Mouse (Mus musculus): ENCODE measurements around the gene Slc27a1. TPM values are rescaled to one million over a fixed set of nuclear protein-coding genes. Genes with fewer than 3 reads are reported as not detected.
"Not testable (repeated sequence)": the region's sequence is repeated elsewhere in the genome, so short reads cannot be mapped to it uniquely, and the experiment has no call there.

Slc27a1 gene
- polyA plus RNA-seq, 1 experiment from 2014 or later, result 70.0 TPM

DNA sequence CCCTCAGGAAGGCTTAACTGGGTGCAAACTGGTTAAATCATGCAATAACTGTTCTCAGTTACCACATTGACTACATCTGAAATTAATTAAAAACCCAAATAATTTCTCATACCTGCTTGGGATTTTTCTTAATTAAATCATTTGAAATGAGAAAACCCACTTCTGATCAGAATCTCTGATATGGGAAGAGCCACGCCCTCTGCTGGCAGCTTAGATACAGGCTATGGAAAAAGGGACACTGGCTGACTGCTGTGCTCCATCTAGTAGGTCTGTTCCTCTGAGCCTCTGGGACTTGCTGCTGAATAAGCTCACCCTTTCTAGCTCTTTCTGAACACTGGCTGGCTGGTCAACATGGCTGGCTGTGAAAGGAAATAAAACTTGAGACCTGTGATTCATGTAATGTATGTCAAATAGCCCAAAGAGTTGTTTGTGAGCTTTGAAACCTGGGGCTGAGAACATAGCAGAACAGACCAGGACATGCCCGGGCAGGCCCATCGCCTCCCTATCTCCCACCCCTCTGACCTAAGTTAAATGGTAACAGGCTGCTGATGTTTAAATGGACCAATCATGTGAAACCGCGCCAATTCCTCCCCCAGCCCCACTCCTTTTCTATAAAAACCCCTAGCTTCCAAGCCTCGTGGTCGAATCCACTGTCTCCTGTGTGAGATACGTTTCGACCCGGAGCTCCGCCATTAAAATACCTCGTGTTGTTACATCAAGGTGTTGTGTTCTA, 37.8 kb upstream of the Slc27a1 start:
- WGBS, result 75% methylated on average over 5 of the region's 12 CpGs
- H3K4me2 ChIP-seq (ENCODE audit: low read depth, low read length); H3K9ac ChIP-seq (replicated peaks; ENCODE audit: low read depth, low read length); ATAC-seq (ENCODE audit: low read depth); H3K27me3 ChIP-seq (ENCODE audit: control insufficient read depth, insufficient read depth, low read length); H3K4me1 ChIP-seq (ENCODE audit: control insufficient read depth, insufficient read depth, low read length); H3K4me3 ChIP-seq (ENCODE audit: low read depth, low read length); H3K9me3 ChIP-seq (ENCODE audit: control insufficient read depth, low read length); H3K36me3 ChIP-seq (ENCODE audit: control insufficient read depth, insufficient read depth, low read length); H3K27ac ChIP-seq (ENCODE audit: low read depth, low read length): not testable (repeated sequence)

DNA sequence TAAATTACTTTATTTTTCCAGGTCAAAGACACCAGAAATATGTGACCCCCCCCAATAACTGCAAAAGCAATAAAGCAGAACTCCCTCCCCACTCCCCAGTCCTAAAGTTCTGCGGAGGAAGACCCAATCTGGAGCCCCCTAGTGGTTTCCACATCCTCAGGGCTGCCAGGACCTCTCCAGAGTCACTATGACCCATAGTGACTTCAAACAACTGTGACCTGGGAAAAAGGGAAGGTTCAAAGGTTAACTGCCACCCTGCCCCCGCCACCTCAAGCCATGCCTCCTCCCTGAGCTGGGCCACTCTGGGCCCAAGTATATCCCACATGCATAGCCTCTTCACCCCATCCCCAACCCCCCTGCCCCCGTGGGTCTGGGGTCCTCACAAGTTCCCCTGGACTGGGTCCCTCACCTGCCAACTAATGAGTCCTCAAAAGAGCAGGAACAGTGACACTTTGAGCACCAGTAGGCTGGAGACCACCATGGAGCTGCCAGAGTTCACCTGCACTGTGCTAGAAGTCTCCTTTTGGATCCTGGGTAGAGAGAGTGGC, 34.3 kb upstream of the Slc27a1 start:
- Histone ChIP-seq H3K9ac (replicated peaks; ENCODE audit: low read depth, low read length) (no peak overlapping the region), H3K4me1 (ENCODE audit: control insufficient read depth, insufficient read depth, low read length) (no peaks in the 10 kb centered on the region), H3K9me3 (ENCODE audit: control insufficient read depth, low read length) (no peaks in the 10 kb centered on the region), H3K36me3 (ENCODE audit: control insufficient read depth, insufficient read depth, low read length) (no peaks in the 10 kb centered on the region), H3K27ac (ENCODE audit: low read depth, low read length) (no peak overlapping the region), H3K27me3 (ENCODE audit: control insufficient read depth, insufficient read depth, low read length) (peaks cover 5% of the 10 kb centered on the region), H3K4me2 (ENCODE audit: low read depth, low read length) (no peak overlapping the region), H3K4me3 (ENCODE audit: low read depth, low read length) (no peak overlapping the region)
- no peak for ATAC-seq (ENCODE audit: low read depth)
- WGBS, result 38% methylated on average over 3 of the region's 3 CpGs

DNA sequence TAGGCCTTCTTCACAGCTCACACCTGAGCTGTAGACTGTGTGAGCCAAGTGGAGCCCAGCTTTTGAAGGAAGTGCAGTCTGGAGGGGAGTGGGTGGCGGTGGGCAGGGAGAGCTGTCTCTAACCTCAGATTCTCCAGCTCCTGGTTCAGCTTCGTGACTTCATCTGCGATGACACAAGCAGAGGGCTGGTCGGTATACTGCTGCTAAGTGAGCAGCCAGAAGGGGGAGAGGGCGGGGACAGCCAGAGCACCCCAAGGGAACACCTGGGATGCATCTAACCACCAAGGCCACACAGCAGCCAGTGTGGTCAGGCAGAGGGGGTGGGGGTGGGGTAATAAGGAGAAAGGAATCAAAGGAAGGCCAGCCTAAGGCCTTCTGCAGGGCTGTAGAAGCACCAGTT, 33.0 kb upstream of the Slc27a1 start:
- Histone ChIP-seq H3K4me2 (ENCODE audit: low read depth, low read length) (no peak overlapping the region), H3K4me3 (ENCODE audit: low read depth, low read length) (no peak overlapping the region), H3K27me3 (ENCODE audit: control insufficient read depth, insufficient read depth, low read length) (peaks cover 5% of the 10 kb centered on the region), H3K9ac (replicated peaks; ENCODE audit: low read depth, low read length) (no peak overlapping the region), H3K36me3 (ENCODE audit: control insufficient read depth, insufficient read depth, low read length) (no peaks in the 10 kb centered on the region), H3K27ac (ENCODE audit: low read depth, low read length) (no peak overlapping the region), H3K9me3 (ENCODE audit: control insufficient read depth, low read length) (no peaks in the 10 kb centered on the region), H3K4me1 (ENCODE audit: control insufficient read depth, insufficient read depth, low read length) (no peaks in the 10 kb centered on the region)
- ATAC-seq (ENCODE audit: low read depth), result no peak
- WGBS, result 67% methylated on average over 5 of the region's 5 CpGs

DNA sequence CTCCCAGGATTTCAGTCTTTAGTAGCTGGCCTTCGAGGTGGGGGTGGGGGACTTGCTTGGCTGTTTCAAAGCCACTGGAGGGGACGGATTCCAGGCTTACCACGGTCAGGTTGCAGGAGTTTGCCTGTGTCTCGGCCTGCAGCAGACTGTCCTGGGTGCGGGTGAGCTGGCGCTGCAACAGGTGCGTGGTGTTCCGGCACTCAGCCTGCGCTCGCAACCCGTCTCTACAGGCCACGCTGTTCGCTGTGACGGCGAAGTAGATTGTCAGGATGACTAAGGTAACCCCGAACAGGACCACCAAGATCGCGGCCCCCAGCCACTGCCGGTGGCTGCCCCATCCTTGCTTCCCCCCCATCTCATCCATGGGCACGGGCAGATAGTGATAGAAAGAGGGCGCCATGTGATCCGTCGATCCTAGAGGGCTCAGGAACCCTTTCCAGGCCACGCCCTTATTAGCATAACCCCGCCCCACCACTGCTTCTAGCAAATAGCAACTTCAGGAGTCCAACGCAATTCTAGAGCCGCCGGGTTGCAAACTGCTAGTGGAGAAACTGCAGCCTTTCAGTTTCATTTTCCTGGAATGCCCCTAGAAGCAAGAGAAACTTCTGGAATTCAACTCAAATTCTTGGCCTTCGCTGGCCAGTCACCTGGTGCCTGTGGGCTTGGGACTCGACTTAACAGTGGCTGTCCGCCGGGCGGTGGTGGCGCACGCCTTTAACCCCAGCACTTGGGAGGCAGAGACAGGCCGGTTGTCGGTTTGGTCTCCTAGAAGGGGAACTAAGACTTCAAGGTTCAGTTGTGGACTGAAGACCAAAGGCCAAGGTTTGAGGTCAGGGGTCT, 31.4 kb upstream of the Slc27a1 start, which contains the start of gene Bst2:
Bst2 (minus strand) TSS at position 429 of the 840 bp plus-strand sequence.
- ATAC-seq (ENCODE audit: low read depth), result peak; percentile 25; the same call in 1 of the 2 replicates
- 3% methylated on average over 37 of the region's 37 CpGs for WGBS
- H3K4me3 ChIP-seq (ENCODE audit: low read depth, low read length), result peak within 1 kb of the TSS; percentile 19; the same call in 1 of the 2 replicates
- no peak within 1 kb of the TSS for H3K27ac ChIP-seq (ENCODE audit: low read depth, low read length)
- H3K36me3 ChIP-seq (ENCODE audit: control insufficient read depth, insufficient read depth, low read length), result no peaks in the 10 kb centered on the region
- H3K4me2 ChIP-seq (ENCODE audit: low read depth, low read length), result peak within 1 kb of the TSS; percentile 43
- H3K27me3 ChIP-seq (ENCODE audit: control insufficient read depth, insufficient read depth, low read length), result peaks cover 5% of the 10 kb centered on the region
- H3K9me3 ChIP-seq (ENCODE audit: control insufficient read depth, low read length), result no peaks in the 10 kb centered on the region
- H3K4me1 ChIP-seq (ENCODE audit: control insufficient read depth, insufficient read depth, low read length), result no peaks in the 10 kb centered on the region
- no peak within 1 kb of the TSS for H3K9ac ChIP-seq (replicated peaks; ENCODE audit: low read depth, low read length)

DNA sequence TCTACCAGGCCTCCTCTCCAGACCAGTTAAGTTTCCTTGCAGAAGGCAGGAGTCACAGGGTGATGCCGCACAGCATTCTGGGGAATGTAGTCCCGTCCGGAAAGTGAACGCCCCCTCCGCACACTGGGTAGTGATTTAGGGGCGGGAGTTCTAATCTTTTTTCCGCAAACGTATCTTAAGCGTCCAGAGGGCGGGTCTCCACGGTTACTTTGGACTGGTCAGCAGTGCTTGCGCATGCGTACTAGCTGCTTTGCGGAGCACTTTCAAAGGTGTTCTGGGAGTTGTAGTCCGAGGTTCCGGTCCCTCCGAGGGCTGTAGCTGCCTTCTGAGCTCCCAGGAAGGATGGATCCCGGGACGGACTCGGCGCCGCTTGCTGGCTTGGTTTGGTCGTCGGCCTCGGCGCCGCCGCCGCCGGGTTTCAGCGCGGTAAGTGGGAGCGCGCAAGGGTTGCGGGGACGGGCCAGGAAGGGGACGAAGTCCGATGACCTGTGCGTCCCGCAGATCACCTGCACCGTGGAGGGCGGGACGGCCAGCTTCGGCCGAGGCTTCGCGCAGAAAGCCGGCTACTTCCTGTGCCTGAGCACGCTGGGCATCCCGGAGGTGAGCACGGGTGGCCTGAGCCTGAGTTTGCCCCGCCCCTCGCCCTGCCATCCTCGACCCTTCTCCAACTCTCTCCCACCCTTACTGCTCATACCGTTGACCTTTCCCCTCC, 25.9 kb upstream of the Slc27a1 start, which contains the start of gene Mvb12a:
Mvb12a (plus strand) TSS at position 291 of the 712 bp plus-strand sequence.
- H3K27me3 ChIP-seq (ENCODE audit: control insufficient read depth, insufficient read depth, low read length), result no peaks in the 10 kb centered on the region
- H3K4me3 ChIP-seq (ENCODE audit: low read depth, low read length), result peak within 1 kb of the TSS; percentile 57
- WGBS, result under 1% methylated on average over 55 of the region's 55 CpGs
- peak within 1 kb of the TSS; percentile 91 for H3K4me2 ChIP-seq (ENCODE audit: low read depth, low read length)
- peak within 1 kb of the TSS; percentile 71 for H3K9ac ChIP-seq (replicated peaks; ENCODE audit: low read depth, low read length)
- H3K36me3 ChIP-seq (ENCODE audit: control insufficient read depth, insufficient read depth, low read length), result peaks cover 9% of the 10 kb centered on the region; the same call in 1 of the 2 replicates
- peak; percentile 96 for ATAC-seq (ENCODE audit: low read depth)
- H3K9me3 ChIP-seq (ENCODE audit: control insufficient read depth, low read length), result no peaks in the 10 kb centered on the region
- peak within 1 kb of the TSS; percentile 44; the same call in 1 of the 2 replicates for H3K27ac ChIP-seq (ENCODE audit: low read depth, low read length)
- peaks cover 4% of the 10 kb centered on the region; the same call in 1 of the 2 replicates for H3K4me1 ChIP-seq (ENCODE audit: control insufficient read depth, insufficient read depth, low read length)

DNA sequence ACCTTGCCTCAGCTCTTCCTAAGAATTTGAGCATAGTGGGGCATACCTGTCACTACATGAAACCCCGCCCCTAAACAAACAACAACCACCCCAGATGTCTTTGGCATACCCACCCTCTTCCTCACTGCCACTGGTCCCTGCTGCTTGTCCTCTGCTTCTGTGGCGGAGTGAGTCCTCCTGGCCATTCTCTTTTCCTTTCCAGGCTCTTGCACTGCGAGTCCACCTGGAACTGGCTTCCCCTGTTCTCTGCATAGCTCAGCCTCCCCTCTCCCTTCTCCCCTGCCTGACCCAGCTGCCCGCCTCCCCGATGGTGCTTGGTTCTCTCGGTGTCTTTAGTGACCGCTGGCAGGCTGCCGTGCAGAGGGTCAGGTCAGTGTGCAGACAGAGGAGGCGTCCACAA, 24.9 kb upstream of the Slc27a1 start:
- H3K4me2 ChIP-seq (ENCODE audit: low read depth, low read length), result peak overlapping the region; percentile 91
- WGBS, result 85% methylated on average over 9 of the region's 9 CpGs
- H3K9me3 ChIP-seq (ENCODE audit: control insufficient read depth, low read length), result no peaks in the 10 kb centered on the region
- H3K36me3 ChIP-seq (ENCODE audit: control insufficient read depth, insufficient read depth, low read length), result peaks cover 13% of the 10 kb centered on the region; the same call in 1 of the 2 replicates
- H3K27ac ChIP-seq (ENCODE audit: low read depth, low read length), result no peak overlapping the region
- no peak overlapping the region for H3K9ac ChIP-seq (replicated peaks; ENCODE audit: low read depth, low read length)
- peak overlapping the region; percentile 57 for H3K4me3 ChIP-seq (ENCODE audit: low read depth, low read length)
- H3K4me1 ChIP-seq (ENCODE audit: control insufficient read depth, insufficient read depth, low read length), result peaks cover 4% of the 10 kb centered on the region; the same call in 1 of the 2 replicates
- no peaks in the 10 kb centered on the region for H3K27me3 ChIP-seq (ENCODE audit: control insufficient read depth, insufficient read depth, low read length)
- ATAC-seq (ENCODE audit: low read depth), result no peak

DNA sequence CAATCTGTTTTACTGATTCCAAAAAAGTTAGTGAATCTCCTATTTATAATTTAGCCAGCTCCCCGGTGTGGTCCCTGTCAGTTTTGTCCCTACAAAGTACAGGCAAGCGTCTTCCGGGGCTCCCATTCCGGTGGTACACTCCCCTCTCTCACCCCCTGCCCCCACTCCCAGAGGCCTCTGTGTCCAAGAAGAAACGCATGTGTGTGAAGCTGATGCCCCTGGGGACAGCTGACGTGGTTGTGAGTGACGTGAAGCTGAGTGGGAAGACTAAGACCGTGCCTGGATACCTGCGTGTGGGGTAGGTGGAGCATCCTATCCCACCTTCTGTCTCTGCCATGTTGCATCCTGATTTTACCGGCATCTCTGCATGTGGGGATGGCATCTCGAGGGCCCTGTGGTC, 23.6 kb upstream of the Slc27a1 start:
- no peak overlapping the region for H3K4me2 ChIP-seq (ENCODE audit: low read depth, low read length)
- peaks cover 4% of the 10 kb centered on the region; the same call in 1 of the 2 replicates for H3K4me1 ChIP-seq (ENCODE audit: control insufficient read depth, insufficient read depth, low read length)
- ATAC-seq (ENCODE audit: low read depth), result no peak
- WGBS, result 93% methylated on average over 11 of the region's 11 CpGs
- peaks cover 14% of the 10 kb centered on the region; the same call in 1 of the 2 replicates for H3K36me3 ChIP-seq (ENCODE audit: control insufficient read depth, insufficient read depth, low read length)
- no peak overlapping the region for H3K27ac ChIP-seq (ENCODE audit: low read depth, low read length)
- H3K9ac ChIP-seq (replicated peaks; ENCODE audit: low read depth, low read length), result no peak overlapping the region
- H3K4me3 ChIP-seq (ENCODE audit: low read depth, low read length), result no peak overlapping the region
- H3K27me3 ChIP-seq (ENCODE audit: control insufficient read depth, insufficient read depth, low read length), result no peaks in the 10 kb centered on the region
- no peaks in the 10 kb centered on the region for H3K9me3 ChIP-seq (ENCODE audit: control insufficient read depth, low read length)

DNA sequence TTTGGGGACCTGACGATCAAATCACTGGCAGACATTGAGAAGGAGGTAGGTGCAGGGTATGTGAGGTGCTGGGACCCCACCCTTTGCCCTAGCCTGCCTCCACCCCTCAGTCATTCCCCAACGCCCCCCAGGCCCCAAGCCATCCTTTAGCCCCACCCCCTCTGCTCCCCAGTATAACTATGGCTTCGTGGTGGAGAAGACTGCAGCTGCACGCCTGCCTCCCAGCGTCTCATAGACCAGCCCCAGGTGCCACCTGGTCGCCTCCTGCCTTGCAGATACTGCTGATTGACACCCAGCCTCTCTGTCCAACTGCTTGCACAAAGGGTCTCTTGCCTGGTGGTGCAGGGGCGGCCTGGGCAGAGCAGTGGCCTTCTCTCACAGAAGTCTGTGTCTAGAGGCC, 21.1 kb upstream of the Slc27a1 start:
- no peak for ATAC-seq (ENCODE audit: low read depth)
- 86% methylated on average over 7 of the region's 7 CpGs for WGBS
- H3K27ac ChIP-seq (ENCODE audit: low read depth, low read length), result no peak overlapping the region

More for the DNA sequence above, 21.1 kb upstream of the Slc27a1 start:
- Histone ChIP-seq H3K4me3 (ENCODE audit: low read depth, low read length) (no peak overlapping the region), H3K9me3 (ENCODE audit: control insufficient read depth, low read length) (no peaks in the 10 kb centered on the region), H3K4me2 (ENCODE audit: low read depth, low read length) (no peak overlapping the region), H3K36me3 (ENCODE audit: control insufficient read depth, insufficient read depth, low read length) (peaks cover 14% of the 10 kb centered on the region; the same call in 1 of the 2 replicates), H3K4me1 (ENCODE audit: control insufficient read depth, insufficient read depth, low read length) (peaks cover 4% of the 10 kb centered on the region; the same call in 1 of the 2 replicates), H3K27me3 (ENCODE audit: control insufficient read depth, insufficient read depth, low read length) (no peaks in the 10 kb centered on the region), H3K9ac (replicated peaks; ENCODE audit: low read depth, low read length) (no peak overlapping the region)

Data from neural tube, embryonic 14.5 days (tissue).